Mouse (Mus musculus): ENCODE data around the gene Agbl2. TPM values are rescaled to one million over a fixed set of nuclear protein-coding genes. Genes with fewer than 3 reads are reported as not detected.
A peak's percentile ranks its signal among the peaks of the same experiment; 100 is the strongest.

Agbl2 gene
- polyA plus RNA-seq, 1 experiment from 2014 or later = 1.3 TPM

- DNase-seq (ENCODE audit: low spot score) = peak; percentile 42
- Histone ChIP-seq H3K27me3 (ENCODE audit: control insufficient read depth, insufficient read depth, low read length) (no peaks in the 10 kb centered on the region), H3K9ac (ENCODE audit: low read depth, low read length) (peak overlapping the region; percentile 44; the same call in 1 of the 2 replicates), H3K36me3 (ENCODE audit: control insufficient read depth, insufficient read depth, low read length) (peaks cover 7% of the 10 kb centered on the region; the same call in 1 of the 2 replicates), H3K4me3 (ENCODE audit: low read depth, low read length) (peak overlapping the region; percentile 30), H3K4me1 (replicated peaks; ENCODE audit: control insufficient read depth, insufficient read depth, low read length) (peaks cover 2% of the 10 kb centered on the region; the same call in 1 of the 2 replicates), H3K4me2 (replicated peaks; ENCODE audit: low read depth, low read length) (peak overlapping the region; percentile 51), H3K9me3 (ENCODE audit: control insufficient read depth, low read length) (no peaks in the 10 kb centered on the region), H3K27ac (ENCODE audit: low read depth, low read length) (no peak overlapping the region)
- WGBS = 2% methylated on average over 28 of the region's 29 CpGs
- ATAC-seq (ENCODE audit: low FRiP score) = peak; percentile 54
Measured at GRCm38 (mm10) chr2:90782901-90783486, 467 bp downstream of the Agbl2 start.

GRCm38 (mm10) chr2:90788126-90788525, 5.6 kb downstream of the Agbl2 start:
- Histone ChIP-seq H3K4me2 (replicated peaks; ENCODE audit: low read depth, low read length) (no peak overlapping the region), H3K27me3 (ENCODE audit: control insufficient read depth, insufficient read depth, low read length) (no peaks in the 10 kb centered on the region), H3K27ac (ENCODE audit: low read depth, low read length) (no peak overlapping the region), H3K36me3 (ENCODE audit: control insufficient read depth, insufficient read depth, low read length) (no peaks in the 10 kb centered on the region), H3K9me3 (ENCODE audit: control insufficient read depth, low read length) (no peaks in the 10 kb centered on the region), H3K4me3 (ENCODE audit: low read depth, low read length) (no peak overlapping the region), H3K9ac (ENCODE audit: low read depth, low read length) (no peak overlapping the region), H3K4me1 (replicated peaks; ENCODE audit: control insufficient read depth, insufficient read depth, low read length) (no peaks in the 10 kb centered on the region; the same call in 1 of the 2 replicates)
- WGBS = 91% methylated on average over 2 of the region's 2 CpGs
- no peak for DNase-seq (ENCODE audit: low spot score)
- ATAC-seq (ENCODE audit: low FRiP score) = no peak

- Histone ChIP-seq H3K36me3 (ENCODE audit: control insufficient read depth, insufficient read depth, low read length) (no peaks in the 10 kb centered on the region), H3K4me2 (replicated peaks; ENCODE audit: low read depth, low read length) (no peak overlapping the region), H3K9me3 (ENCODE audit: control insufficient read depth, low read length) (no peaks in the 10 kb centered on the region), H3K4me3 (ENCODE audit: low read depth, low read length) (no peak overlapping the region), H3K9ac (ENCODE audit: low read depth, low read length) (no peak overlapping the region), H3K27me3 (ENCODE audit: control insufficient read depth, insufficient read depth, low read length) (no peaks in the 10 kb centered on the region), H3K27ac (ENCODE audit: low read depth, low read length) (no peak overlapping the region), H3K4me1 (replicated peaks; ENCODE audit: control insufficient read depth, insufficient read depth, low read length) (no peaks in the 10 kb centered on the region)
- DNase-seq (ENCODE audit: low spot score) (no peak), ATAC-seq (ENCODE audit: low FRiP score) (no peak)
- WGBS = 84% methylated on average over 6 of the region's 6 CpGs
Measured at GRCm38 (mm10) chr2:90808241-90809126, 26.0 kb downstream of the Agbl2 start.

GRCm38 (mm10) chr2:90810751-90811150, 28.2 kb downstream of the Agbl2 start:
- WGBS = 90% methylated on average over 8 of the region's 8 CpGs

GRCm38 (mm10) chr2:90815266-90815665, 32.7 kb downstream of the Agbl2 start:
- H3K9me3 ChIP-seq (ENCODE audit: control insufficient read depth, low read length) = no peaks in the 10 kb centered on the region
- H3K9ac ChIP-seq (ENCODE audit: low read depth, low read length) = no peak overlapping the region
- H3K4me2 ChIP-seq (replicated peaks; ENCODE audit: low read depth, low read length) = no peak overlapping the region
- no peaks in the 10 kb centered on the region for H3K36me3 ChIP-seq (ENCODE audit: control insufficient read depth, insufficient read depth, low read length)
- WGBS = 87% methylated on average over 2 of the region's 2 CpGs
- no peak for DNase-seq (ENCODE audit: low spot score)
- H3K27ac ChIP-seq (ENCODE audit: low read depth, low read length) = no peak overlapping the region
- H3K4me3 ChIP-seq (ENCODE audit: low read depth, low read length) = no peak overlapping the region
- no peaks in the 10 kb centered on the region for H3K4me1 ChIP-seq (replicated peaks; ENCODE audit: control insufficient read depth, insufficient read depth, low read length)
- no peaks in the 10 kb centered on the region for H3K27me3 ChIP-seq (ENCODE audit: control insufficient read depth, insufficient read depth, low read length)
- ATAC-seq (ENCODE audit: low FRiP score) = no peak

More at GRCm38 (mm10) chr2:90810751-90811150, 28.2 kb downstream of the Agbl2 start:
- Histone ChIP-seq H3K36me3 (ENCODE audit: control insufficient read depth, insufficient read depth, low read length) (no peaks in the 10 kb centered on the region), H3K4me1 (replicated peaks; ENCODE audit: control insufficient read depth, insufficient read depth, low read length) (no peaks in the 10 kb centered on the region), H3K9me3 (ENCODE audit: control insufficient read depth, low read length) (no peaks in the 10 kb centered on the region), H3K9ac (ENCODE audit: low read depth, low read length) (no peak overlapping the region), H3K27ac (ENCODE audit: low read depth, low read length) (no peak overlapping the region), H3K4me3 (ENCODE audit: low read depth, low read length) (no peak overlapping the region), H3K4me2 (replicated peaks; ENCODE audit: low read depth, low read length) (no peak overlapping the region), H3K27me3 (ENCODE audit: control insufficient read depth, insufficient read depth, low read length) (no peaks in the 10 kb centered on the region)
- DNase-seq (ENCODE audit: low spot score) (no peak), ATAC-seq (ENCODE audit: low FRiP score) (no peak)

- no peaks in the 10 kb centered on the region for H3K4me1 ChIP-seq (replicated peaks; ENCODE audit: control insufficient read depth, insufficient read depth, low read length)
- no peak overlapping the region for H3K9ac ChIP-seq (ENCODE audit: low read depth, low read length)
- H3K36me3 ChIP-seq (ENCODE audit: control insufficient read depth, insufficient read depth, low read length) = no peaks in the 10 kb centered on the region
- no peak overlapping the region for H3K27ac ChIP-seq (ENCODE audit: low read depth, low read length)
- no peaks in the 10 kb centered on the region for H3K27me3 ChIP-seq (ENCODE audit: control insufficient read depth, insufficient read depth, low read length)
- H3K9me3 ChIP-seq (ENCODE audit: control insufficient read depth, low read length) = no peaks in the 10 kb centered on the region
- ATAC-seq (ENCODE audit: low FRiP score) (no peak), DNase-seq (ENCODE audit: low spot score) (no peak)
- WGBS = 84% methylated on average over 4 of the region's 4 CpGs
- no peak overlapping the region for H3K4me2 ChIP-seq (replicated peaks; ENCODE audit: low read depth, low read length)
- H3K4me3 ChIP-seq (ENCODE audit: low read depth, low read length) = no peak overlapping the region
Measured at GRCm38 (mm10) chr2:90816144-90816543, 33.6 kb downstream of the Agbl2 start.

- Histone ChIP-seq H3K4me2 (replicated peaks; ENCODE audit: low read depth, low read length) (no peak overlapping the region), H3K4me1 (replicated peaks; ENCODE audit: control insufficient read depth, insufficient read depth, low read length) (no peaks in the 10 kb centered on the region), H3K9me3 (ENCODE audit: control insufficient read depth, low read length) (no peaks in the 10 kb centered on the region), H3K27ac (ENCODE audit: low read depth, low read length) (no peak overlapping the region), H3K4me3 (ENCODE audit: low read depth, low read length) (no peak overlapping the region), H3K9ac (ENCODE audit: low read depth, low read length) (no peak overlapping the region), H3K27me3 (ENCODE audit: control insufficient read depth, insufficient read depth, low read length) (no peaks in the 10 kb centered on the region), H3K36me3 (ENCODE audit: control insufficient read depth, insufficient read depth, low read length) (no peaks in the 10 kb centered on the region)
- 92% methylated on average over 3 of the region's 3 CpGs for WGBS
- no peak for DNase-seq (ENCODE audit: low spot score)
- no peak for ATAC-seq (ENCODE audit: low FRiP score)
Measured at GRCm38 (mm10) chr2:90818710-90819109, 36.2 kb downstream of the Agbl2 start.

GRCm38 (mm10) chr2:90820894-90821293, 38.4 kb downstream of the Agbl2 start:
- no peak overlapping the region for H3K9ac ChIP-seq (ENCODE audit: low read depth, low read length)
- no peaks in the 10 kb centered on the region for H3K36me3 ChIP-seq (ENCODE audit: control insufficient read depth, insufficient read depth, low read length)
- H3K27ac ChIP-seq (ENCODE audit: low read depth, low read length) = no peak overlapping the region
- ATAC-seq (ENCODE audit: low FRiP score) (no peak), DNase-seq (ENCODE audit: low spot score) (no peak)
- WGBS = 83% methylated on average over 3 of the region's 3 CpGs
- no peak overlapping the region for H3K4me3 ChIP-seq (ENCODE audit: low read depth, low read length)
- no peaks in the 10 kb centered on the region for H3K27me3 ChIP-seq (ENCODE audit: control insufficient read depth, insufficient read depth, low read length)
- no peak overlapping the region for H3K4me2 ChIP-seq (replicated peaks; ENCODE audit: low read depth, low read length)
- no peaks in the 10 kb centered on the region for H3K9me3 ChIP-seq (ENCODE audit: control insufficient read depth, low read length)
- H3K4me1 ChIP-seq (replicated peaks; ENCODE audit: control insufficient read depth, insufficient read depth, low read length) = no peaks in the 10 kb centered on the region

All from hindbrain, embryonic 11.5 days (tissue).